Mouse (Mus musculus) heart, adult 2 months (tissue): ENCODE data around the gene Sort1.

Source experiments
- CTCF ChIP-seq: fragments of 200-600 bp; IDR thresholded peaks from 2 replicates; pipeline ENCODE4 v1.8.1; 2022; ENCODE audit warnings: antibody characterized with exemption, mild to moderate bottlenecking, moderate library complexity
- POLR2A ChIP-seq: fragments of 200-500 bp; IDR thresholded peaks from 2 replicates; pipeline ENCODE4 v1.6.1; 2011; ENCODE audit warnings: mild to moderate bottlenecking, low read depth, low read length, control low read depth; ENCODE audit not compliant: insufficient read depth

DNA sequence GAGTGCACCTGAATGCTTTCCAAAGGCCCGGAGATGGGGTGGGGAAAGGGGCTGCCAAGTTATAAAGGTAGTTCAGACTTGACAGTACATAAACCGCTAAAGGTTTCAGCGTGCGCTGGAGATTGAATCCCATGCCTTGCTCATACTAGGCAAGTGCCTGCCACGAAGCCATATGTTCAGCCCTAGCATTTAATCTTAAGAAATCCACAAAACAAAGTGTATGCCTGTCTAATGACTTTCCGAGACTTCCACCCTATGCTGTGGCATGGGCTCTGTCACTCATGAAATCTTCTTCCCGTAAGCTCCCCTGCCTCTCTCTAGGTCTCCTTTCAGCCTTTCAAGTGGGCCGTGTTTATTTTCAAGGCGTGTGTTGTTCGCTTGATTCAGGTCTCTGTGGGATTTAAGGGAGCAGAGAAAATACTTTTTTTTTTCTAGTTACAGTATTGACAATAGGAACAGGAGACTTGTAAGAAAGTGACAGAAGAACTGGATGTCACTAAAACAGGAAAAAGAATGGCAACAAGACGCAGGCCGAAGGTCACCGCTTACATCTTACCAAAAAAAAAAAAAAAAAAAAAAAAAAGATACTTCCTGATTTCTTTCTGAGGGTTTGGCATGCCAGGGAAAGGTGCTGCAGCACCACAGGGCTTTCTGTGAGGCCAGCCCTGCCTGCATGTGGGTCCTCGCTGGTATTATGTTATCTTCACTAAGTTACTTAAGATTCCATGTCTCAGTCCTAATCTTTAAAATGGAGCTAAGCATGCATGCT, 3.0 kb downstream of the Sort1 start:
- TF ChIP-seq CTCF (no peak), POLR2A (no peak)
